ENCODE assay signal across 16 mouse cellular contexts in genomic region chr16:93498800-93499199, GRCm38 (mm10).
"Had no signal": no experiment of that assay in that cellular context is flagged by ENCODE, and none has a peak within 500 bp of the region (broad histone marks: within the 10 kb centered on the region; RNA-seq: fewer than 3 reads in every experiment).

No protein-coding gene starts in this region.

- H3K27ac ChIP-seq: neural tube, embryonic 13.5 days; neural tube, embryonic 15.5 days; stomach, embryonic 15.5 days; stomach, postnatal 0 days had no signal

- H3K27me3 ChIP-seq: neural tube, embryonic 13.5 days; neural tube, embryonic 15.5 days; stomach, embryonic 15.5 days had no signal

- H3K9ac ChIP-seq: neural tube, embryonic 13.5 days; neural tube, embryonic 15.5 days; stomach, embryonic 15.5 days had no signal

- DNase-seq: retina, postnatal 1 day; right cerebral cortex, adult 18-20 months; right cerebral cortex, postnatal 14 days; right cerebral cortex, postnatal 25 days; right cerebral cortex, postnatal 4 days; spleen, adult 18-20 months; thymus, adult 18-20 months; thymus, adult 2 months; thymus, postnatal 14 days; thymus, postnatal 25 days; thymus, postnatal 36 days; thymus, postnatal 4 days had no signal

- H3K9me3 ChIP-seq: neural tube, embryonic 15.5 days; stomach, embryonic 15.5 days had no signal

- H3K4me3 ChIP-seq: neural tube, embryonic 13.5 days; neural tube, embryonic 15.5 days; stomach, embryonic 15.5 days had no signal

- H3K4me2 ChIP-seq: neural tube, embryonic 13.5 days; neural tube, embryonic 15.5 days; stomach, embryonic 15.5 days had no signal

- H3K4me1 ChIP-seq: neural tube, embryonic 13.5 days; neural tube, embryonic 15.5 days; stomach, embryonic 15.5 days had no signal

- H3K36me3 ChIP-seq: neural tube, embryonic 13.5 days; neural tube, embryonic 15.5 days; stomach, embryonic 15.5 days had no signal
